Mouse (Mus musculus): ENCODE data around the gene AI597479.

GRCm38 (mm10) chr1:43051903-43052302 lies 46.6 kb upstream of the AI597479 start:
- TF ChIP-seq CTCF (IDR thresholded peaks at IDR 0.05; ENCODE audit: control insufficient read depth, insufficient read depth, insufficient read length) (no peak), USF1 (IDR thresholded peaks at IDR 0.05; ENCODE audit: low read depth) (no peak), MAX (IDR thresholded peaks at IDR 0.05) (no peak), FOSL1 (IDR thresholded peaks at IDR 0.05; ENCODE audit: insufficient read depth, low read length, poor library complexity, severe bottlenecking) (no peak)

Data from C2C12 (cell line).